Mouse (Mus musculus) ovary, postnatal 14 days (tissue): ENCODE data around the gene Coil.
"Not testable (repeated sequence)": the region's sequence is repeated elsewhere in the genome, so short reads cannot be mapped to it uniquely, and the experiment has no call there.

ENCODE experiments used
- DNase-seq: peaks from one replicate; pipeline ENCODE4 v3.0.0; 2022; ENCODE audit warnings: low spot score

Coil gene

GRCm38 (mm10) chr11:88973776-88974701 lies 4.0 kb downstream of the Coil start:
- peak; percentile 86 for DNase-seq

- DNase-seq: no peak
Measured at GRCm38 (mm10) chr11:88976320-88976719, 6.3 kb downstream of the Coil start.

- no peak for DNase-seq
Measured at GRCm38 (mm10) chr11:88977188-88977587, 7.1 kb downstream of the Coil start.

- DNase-seq: no peak
Measured at GRCm38 (mm10) chr11:88981337-88981736, 11.3 kb downstream of the Coil start.

- DNase-seq: no peak
Measured at GRCm38 (mm10) chr11:88986616-88987015, 16.6 kb downstream of the Coil start.

GRCm38 (mm10) chr11:88988956-88989355 lies 18.9 kb downstream of the Coil start:
- no peak for DNase-seq

GRCm38 (mm10) chr11:88989530-88989929 lies 19.5 kb downstream of the Coil start:
- no peak for DNase-seq

GRCm38 (mm10) chr11:88993186-88993585 lies 23.1 kb downstream of the Coil start:
- no peak for DNase-seq

GRCm38 (mm10) chr11:88993625-88994024 lies 23.6 kb downstream of the Coil start:
- no peak for DNase-seq

- no peak for DNase-seq
Measured at GRCm38 (mm10) chr11:88994492-88994891, 24.4 kb downstream of the Coil start.

GRCm38 (mm10) chr11:88995616-88996015 lies 25.6 kb downstream of the Coil start:
- DNase-seq: no peak

- DNase-seq: no peak
Measured at GRCm38 (mm10) chr11:88996427-88996826, 26.4 kb downstream of the Coil start.

GRCm38 (mm10) chr11:88997343-88997742 lies 27.3 kb downstream of the Coil start:
- DNase-seq: not testable (repeated sequence)

GRCm38 (mm10) chr11:88998406-88998805 lies 28.4 kb downstream of the Coil start:
- DNase-seq: no peak

- peak; percentile 81 for DNase-seq
Measured at GRCm38 (mm10) chr11:88998974-88999722, 29.1 kb downstream of the Coil start, which contains the start of gene Trim25. Gene Trim25, plus strand, starts transcription at chr11:88999376.

GRCm38 (mm10) chr11:88999723-89000526 lies 29.9 kb downstream of the Coil start:
- no peak for DNase-seq

- DNase-seq: no peak
Measured at GRCm38 (mm10) chr11:89000527-89000819, 30.4 kb downstream of the Coil start.

- DNase-seq: no peak
Measured at GRCm38 (mm10) chr11:89001569-89001968, 31.5 kb downstream of the Coil start.

GRCm38 (mm10) chr11:89002068-89002467 lies 32.0 kb downstream of the Coil start:
- DNase-seq: no peak

GRCm38 (mm10) chr11:89002621-89003020 lies 32.6 kb downstream of the Coil start:
- DNase-seq: no peak

- no peak for DNase-seq
Measured at GRCm38 (mm10) chr11:89003078-89003477, 33.0 kb downstream of the Coil start.

- no peak for DNase-seq
Measured at GRCm38 (mm10) chr11:89003726-89004125, 33.7 kb downstream of the Coil start.
